Mouse (Mus musculus) bone marrow, adult 2 months (tissue): ENCODE measurements at regions not wholly inside any gene's neighbourhood (a gene's known extent, or its start where the extent isn't known, plus 50 kb on each side); places are given as distances from the start of the nearest gene placed in this dataset.

Source experiments
- CTCF ChIP-seq: fragments of 200-500 bp; IDR thresholded peaks from 2 replicates; pipeline ENCODE4 v1.5.1; 2011; ENCODE audit warnings: low read length, control low read depth; ENCODE audit not compliant: control insufficient read depth, insufficient read depth
- POLR2A ChIP-seq: fragments of 200-500 bp; IDR thresholded peaks from 2 replicates; pipeline ENCODE4 v1.6.1; 2011; ENCODE audit warnings: low read depth, mild to moderate bottlenecking, control low read depth, low read length, borderline replicate concordance; ENCODE audit not compliant: control insufficient read depth

DNA sequence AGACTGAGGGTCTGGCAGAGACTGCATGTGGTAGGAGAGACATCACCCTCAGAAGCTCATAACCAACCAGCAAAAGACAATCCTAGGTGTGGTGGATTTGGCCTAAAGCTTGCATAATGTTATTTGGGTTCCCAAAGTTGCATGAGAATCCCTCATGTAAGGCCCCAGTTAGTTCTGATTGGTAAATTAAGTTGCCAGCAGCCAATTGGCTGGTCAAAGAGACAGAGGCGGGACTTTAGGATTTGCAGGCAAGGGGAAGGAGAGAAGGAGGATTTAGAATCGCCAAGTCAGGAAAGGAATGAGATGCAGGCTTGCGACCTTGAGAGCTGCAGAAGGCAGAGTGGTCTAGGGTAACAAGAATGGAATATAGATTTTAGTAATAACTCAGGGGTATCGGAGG is 140.1 kb upstream of the Mdm1 start:
- no peak for TF ChIP-seq CTCF
- no peak for TF ChIP-seq POLR2A
